Mouse (Mus musculus): ENCODE measurements around the gene Asxl1. TPM values are rescaled to one million over a fixed set of nuclear protein-coding genes. Genes with fewer than 3 reads are reported as not detected.

Asxl1 gene
- polyA plus RNA-seq, 1 experiment from 2014 or later: 15.4 TPM

- WGBS: 96% methylated on average over 9 of the region's 9 CpGs
- no peak overlapping the region for H3K9ac ChIP-seq (replicated peaks; ENCODE audit: low read depth, low read length)
- no peaks in the 10 kb centered on the region for H3K4me1 ChIP-seq (ENCODE audit: control insufficient read depth, insufficient read depth, low read length)
- no peak overlapping the region for H3K4me3 ChIP-seq (ENCODE audit: low read depth, low read length)
- no peak for ATAC-seq (ENCODE audit: low read depth)
- no peak overlapping the region for H3K4me2 ChIP-seq (ENCODE audit: low read depth, low read length)
- no peak overlapping the region for H3K27ac ChIP-seq (ENCODE audit: low read depth, low read length)
- no peaks in the 10 kb centered on the region for H3K27me3 ChIP-seq (ENCODE audit: control insufficient read depth, insufficient read depth, low read length)
- no peaks in the 10 kb centered on the region for H3K9me3 ChIP-seq (ENCODE audit: control insufficient read depth, low read length)
- no peaks in the 10 kb centered on the region for H3K36me3 ChIP-seq (ENCODE audit: control insufficient read depth, insufficient read depth, low read length)
Measured at GRCm38 (mm10) chr2:153338361-153339350, 7.0 kb upstream of the Asxl1 start.

- H3K27ac ChIP-seq (ENCODE audit: low read depth, low read length): no peak overlapping the region
- no peaks in the 10 kb centered on the region for H3K9me3 ChIP-seq (ENCODE audit: control insufficient read depth, low read length)
- H3K9ac ChIP-seq (replicated peaks; ENCODE audit: low read depth, low read length): no peak overlapping the region
- WGBS: 91% methylated on average over 6 of the region's 6 CpGs
- no peaks in the 10 kb centered on the region for H3K27me3 ChIP-seq (ENCODE audit: control insufficient read depth, insufficient read depth, low read length)
- no peaks in the 10 kb centered on the region for H3K36me3 ChIP-seq (ENCODE audit: control insufficient read depth, insufficient read depth, low read length)
- H3K4me3 ChIP-seq (ENCODE audit: low read depth, low read length): no peak overlapping the region
- peaks cover 3% of the 10 kb centered on the region; the same call in 1 of the 2 replicates for H3K4me1 ChIP-seq (ENCODE audit: control insufficient read depth, insufficient read depth, low read length)
- ATAC-seq (ENCODE audit: low read depth): no peak
- no peak overlapping the region for H3K4me2 ChIP-seq (ENCODE audit: low read depth, low read length)
Measured at GRCm38 (mm10) chr2:153342166-153342565, 3.5 kb upstream of the Asxl1 start.

- no peaks in the 10 kb centered on the region for H3K9me3 ChIP-seq (ENCODE audit: control insufficient read depth, low read length)
- H3K27ac ChIP-seq (ENCODE audit: low read depth, low read length): no peak overlapping the region
- peaks cover 6% of the 10 kb centered on the region; the same call in 1 of the 2 replicates for H3K4me1 ChIP-seq (ENCODE audit: control insufficient read depth, insufficient read depth, low read length)
- 86% methylated on average over 3 of the region's 3 CpGs for WGBS
- no peaks in the 10 kb centered on the region for H3K36me3 ChIP-seq (ENCODE audit: control insufficient read depth, insufficient read depth, low read length)
- no peak overlapping the region for H3K4me3 ChIP-seq (ENCODE audit: low read depth, low read length)
- no peak overlapping the region for H3K9ac ChIP-seq (replicated peaks; ENCODE audit: low read depth, low read length)
- no peaks in the 10 kb centered on the region for H3K27me3 ChIP-seq (ENCODE audit: control insufficient read depth, insufficient read depth, low read length)
- ATAC-seq (ENCODE audit: low read depth): no peak
- no peak overlapping the region for H3K4me2 ChIP-seq (ENCODE audit: low read depth, low read length)
Measured at GRCm38 (mm10) chr2:153342602-153343001, 3.0 kb upstream of the Asxl1 start.

- H3K27ac ChIP-seq (ENCODE audit: low read depth, low read length): no peak overlapping the region
- H3K9me3 ChIP-seq (ENCODE audit: control insufficient read depth, low read length): no peaks in the 10 kb centered on the region
- H3K4me2 ChIP-seq (ENCODE audit: low read depth, low read length): no peak overlapping the region
- H3K9ac ChIP-seq (replicated peaks; ENCODE audit: low read depth, low read length): no peak overlapping the region
- ATAC-seq (ENCODE audit: low read depth): no peak
- no peaks in the 10 kb centered on the region for H3K36me3 ChIP-seq (ENCODE audit: control insufficient read depth, insufficient read depth, low read length)
- H3K4me3 ChIP-seq (ENCODE audit: low read depth, low read length): no peak overlapping the region
- no peaks in the 10 kb centered on the region for H3K27me3 ChIP-seq (ENCODE audit: control insufficient read depth, insufficient read depth, low read length)
- peaks cover 12% of the 10 kb centered on the region for H3K4me1 ChIP-seq (ENCODE audit: control insufficient read depth, insufficient read depth, low read length)
Measured at GRCm38 (mm10) chr2:153343191-153343590, 2.4 kb upstream of the Asxl1 start.

GRCm38 (mm10) chr2:153345071-153345453 lies 567 bp upstream of the Asxl1 start:
- Histone ChIP-seq H3K4me2 (ENCODE audit: low read depth, low read length) (peak overlapping the region; percentile 57), H3K9me3 (ENCODE audit: control insufficient read depth, low read length) (no peaks in the 10 kb centered on the region), H3K9ac (replicated peaks; ENCODE audit: low read depth, low read length) (peak overlapping the region; percentile 69), H3K36me3 (ENCODE audit: control insufficient read depth, insufficient read depth, low read length) (no peaks in the 10 kb centered on the region), H3K4me1 (ENCODE audit: control insufficient read depth, insufficient read depth, low read length) (peaks cover 17% of the 10 kb centered on the region), H3K4me3 (ENCODE audit: low read depth, low read length) (peak overlapping the region; percentile 92), H3K27ac (ENCODE audit: low read depth, low read length) (peak overlapping the region; percentile 74), H3K27me3 (ENCODE audit: control insufficient read depth, insufficient read depth, low read length) (no peaks in the 10 kb centered on the region)
- WGBS: 8% methylated on average over 11 of the region's 11 CpGs
- no peak for ATAC-seq (ENCODE audit: low read depth)

GRCm38 (mm10) chr2:153346221-153347182 lies 873 bp downstream of the Asxl1 start:
- H3K4me1 ChIP-seq (ENCODE audit: control insufficient read depth, insufficient read depth, low read length): peaks cover 23% of the 10 kb centered on the region
- WGBS: under 1% methylated on average over 32 of the region's 76 CpGs

GRCm38 (mm10) chr2:153347183-153347781 lies 1.7 kb downstream of the Asxl1 start:
- no peak overlapping the region; the same call in 1 of the 2 replicates for H3K9ac ChIP-seq (replicated peaks; ENCODE audit: low read depth, low read length)
- H3K4me3 ChIP-seq (ENCODE audit: low read depth, low read length): peak overlapping the region; percentile 92
- no peaks in the 10 kb centered on the region for H3K9me3 ChIP-seq (ENCODE audit: control insufficient read depth, low read length)
- no peaks in the 10 kb centered on the region for H3K36me3 ChIP-seq (ENCODE audit: control insufficient read depth, insufficient read depth, low read length)
- WGBS: 10% methylated on average over 9 of the region's 9 CpGs
- H3K4me2 ChIP-seq (ENCODE audit: low read depth, low read length): peak overlapping the region; percentile 66
- no peak for ATAC-seq (ENCODE audit: low read depth)
- peaks cover 23% of the 10 kb centered on the region for H3K4me1 ChIP-seq (ENCODE audit: control insufficient read depth, insufficient read depth, low read length)
- H3K27me3 ChIP-seq (ENCODE audit: control insufficient read depth, insufficient read depth, low read length): no peaks in the 10 kb centered on the region
- H3K27ac ChIP-seq (ENCODE audit: low read depth, low read length): no peak overlapping the region

More at GRCm38 (mm10) chr2:153346221-153347182, 873 bp downstream of the Asxl1 start:
- Histone ChIP-seq H3K9ac (replicated peaks; ENCODE audit: low read depth, low read length) (peak overlapping the region; percentile 94), H3K4me3 (ENCODE audit: low read depth, low read length) (peak overlapping the region; percentile 92), H3K27ac (ENCODE audit: low read depth, low read length) (peak overlapping the region; percentile 99), H3K9me3 (ENCODE audit: control insufficient read depth, low read length) (no peaks in the 10 kb centered on the region), H3K27me3 (ENCODE audit: control insufficient read depth, insufficient read depth, low read length) (no peaks in the 10 kb centered on the region), H3K4me2 (ENCODE audit: low read depth, low read length) (peak overlapping the region; percentile 66), H3K36me3 (ENCODE audit: control insufficient read depth, insufficient read depth, low read length) (no peaks in the 10 kb centered on the region)
- ATAC-seq (ENCODE audit: low read depth): peak; percentile 22

- Histone ChIP-seq H3K27me3 (ENCODE audit: control insufficient read depth, insufficient read depth, low read length) (no peaks in the 10 kb centered on the region), H3K4me1 (ENCODE audit: control insufficient read depth, insufficient read depth, low read length) (peaks cover 23% of the 10 kb centered on the region), H3K9me3 (ENCODE audit: control insufficient read depth, low read length) (no peaks in the 10 kb centered on the region), H3K4me2 (ENCODE audit: low read depth, low read length) (peak overlapping the region; percentile 66; the same call in 1 of the 2 replicates), H3K4me3 (ENCODE audit: low read depth, low read length) (peak overlapping the region; percentile 92; the same call in 1 of the 2 replicates), H3K27ac (ENCODE audit: low read depth, low read length) (no peak overlapping the region), H3K9ac (replicated peaks; ENCODE audit: low read depth, low read length) (no peak overlapping the region), H3K36me3 (ENCODE audit: control insufficient read depth, insufficient read depth, low read length) (no peaks in the 10 kb centered on the region; the same call in 1 of the 2 replicates)
- 62% methylated on average over 6 of the region's 6 CpGs for WGBS
- no peak for ATAC-seq (ENCODE audit: low read depth)
Measured at GRCm38 (mm10) chr2:153348100-153348831, 2.6 kb downstream of the Asxl1 start.
